ENCODE assay signal across 8 mouse cellular contexts in genomic region chr5:84414931-84415431, GRCm38 (mm10). TPM values are rescaled to one million over a fixed set of nuclear protein-coding genes. Genes with fewer than 3 reads are reported as not detected.
DNase-seq lines count a peak whose midpoint lies in the region; ATAC-seq lines count a peak whose summit lies in the region.

No protein-coding gene starts in this region.

- no peak for DNase-seq in heart, adult 8-10 months (ENCODE audit: low spot score)
- peak; percentile 19 to 40 for DNase-seq in frontal cortex, postnatal 14 days (ENCODE audit: low spot score in 2 of 2)
- DNase-seq in limb, embryonic 11.5 days (ENCODE audit: low spot score) = peak; percentile 25
- peak; percentile 68 for DNase-seq in right cerebral cortex, postnatal 25 days
- no peak for DNase-seq in natural killer cell, adult 2 months (ENCODE audit: low spot score in 2 of 2)
- DNase-seq in heart, adult 18-20 months = no peak
- no peak for DNase-seq in heart, adult 9 months (ENCODE audit: low spot score in 2 of 2)

- no peak overlapping the region for H3K9ac ChIP-seq in heart, embryonic 14.5 days (ENCODE audit: low read length)
- no peak overlapping the region for H3K9ac ChIP-seq in limb, embryonic 11.5 days (ENCODE audit: low read length)

- H3K27ac ChIP-seq in heart, embryonic 14.5 days (replicated peaks in 1 of 2; ENCODE audit: control insufficient read depth in 1 of 2, insufficient read depth in 1 of 2, low read depth in 2 of 2, low read length in 2 of 2) = no peak overlapping the region
- no peak overlapping the region for H3K27ac ChIP-seq in limb, embryonic 11.5 days (replicated peaks; ENCODE audit: low read depth, low read length)

- peaks cover 22% of the 10 kb centered on the region for H3K27me3 ChIP-seq in heart, embryonic 14.5 days (ENCODE audit: control insufficient read depth, insufficient read depth, low read length)
- H3K27me3 ChIP-seq in limb, embryonic 11.5 days (ENCODE audit: control insufficient read depth, insufficient read depth, low read length) = peaks cover 3% of the 10 kb centered on the region; the same call in 1 of the 2 replicates

- peaks cover 0 to 6% of the 10 kb centered on the region in 2 experiments; a peak in 1 of 4 replicates for H3K4me1 ChIP-seq in heart, embryonic 14.5 days (ENCODE audit: control insufficient read depth in 2 of 2, insufficient read depth in 2 of 2, low read length in 2 of 2)
- H3K4me1 ChIP-seq in limb, embryonic 11.5 days (ENCODE audit: control insufficient read depth, insufficient read depth, low read length) = 0 out of 2 replicates have a peak, but pooled peaks cover 4% of the 10 kb centered on the region

- H3K4me2 ChIP-seq in heart, embryonic 14.5 days (ENCODE audit: low read length) = 0 out of 2 replicates have a peak overlapping the region, but pooled peaks have one; percentile 89
- H3K4me2 ChIP-seq in limb, embryonic 11.5 days (ENCODE audit: low read depth, severe bottlenecking) = peak overlapping the region; percentile 90; the same call in 1 of the 2 replicates

- ATAC-seq in heart, embryonic 14.5 days (ENCODE audit: insufficient number of reproducible peaks, insufficient read depth, low FRiP score, low read depth) = no peak
- ATAC-seq in limb, embryonic 11.5 days (ENCODE audit: insufficient number of reproducible peaks, low FRiP score, low TSS enrichment, low read depth) = no peak

- H3K9me3 ChIP-seq in heart, embryonic 14.5 days (ENCODE audit: control insufficient read depth, low read length) = no peaks in the 10 kb centered on the region
- H3K9me3 ChIP-seq in limb, embryonic 11.5 days (ENCODE audit: control insufficient read depth, low read length) = no peaks in the 10 kb centered on the region

- 14% methylated on average over 8 of the region's 8 CpGs for WGBS in heart, embryonic 14.5 days
- 7% methylated on average over 8 of the region's 8 CpGs for WGBS in limb, embryonic 11.5 days

- H3K4me3 ChIP-seq in heart, embryonic 14.5 days (ENCODE audit: control insufficient read depth in 1 of 2, insufficient read depth in 1 of 2, low read depth in 1 of 2, low read length in 2 of 2) = 0 out of 4 replicates have a peak overlapping the region, but pooled peaks of 1 of the 2 experiments have one; percentile 62
- 0 out of 2 replicates have a peak overlapping the region, but pooled peaks have one; percentile 9 for H3K4me3 ChIP-seq in limb, embryonic 11.5 days (ENCODE audit: low read depth, low read length)

- no peaks in the 10 kb centered on the region for H3K36me3 ChIP-seq in heart, embryonic 14.5 days (ENCODE audit: control insufficient read depth, insufficient read depth, low read length)
- no peaks in the 10 kb centered on the region for H3K36me3 ChIP-seq in limb, embryonic 11.5 days (ENCODE audit: control insufficient read depth, insufficient read depth, low read length)

RNA-seq across cellular contexts. Expression of gene Epha5, which starts 2.2 kb away (rescaled TPM):
- 0.58 and 0.82 TPM in 2 replicates for polyA plus RNA-seq in heart, embryonic 14.5 days (2014; fragmentation: Nextera tagmentation; extraction: Ambion mirVana)
- under 1 TPM in 3 of 4 experiments, not detected in 1; 0.03 to 0.12 (median 0.06) TPM for total RNA-seq in heart, adult 8-10 months (2022)
- polyA plus RNA-seq in limb, embryonic 11.5 days (2014; fragmentation: Nextera tagmentation; extraction: Ambion mirVana) = 2.7 and 2.8 TPM in 2 replicates
- under 1 TPM in 1 of 2 experiments, not detected in 1; 0.05 TPM for total RNA-seq in heart, adult 18-20 months (2021)

Comparison
In these comparisons a context has a peak if more than half of its experiments do, and no peak if none do; other contexts are left out.
1. DNase-seq: peak in frontal cortex, postnatal 14 days (2 of 2), limb, embryonic 11.5 days (single experiment) and right cerebral cortex, postnatal 25 days (single experiment); none in heart, adult 8-10 months (single experiment), natural killer cell, adult 2 months (0 of 2), heart, adult 18-20 months (0 of 2) and heart, adult 9 months (0 of 2).